Mouse (Mus musculus): ENCODE measurements around the gene Sytl3.
A peak's percentile ranks its signal among the peaks of the same experiment; 100 is the strongest.

Gene Sytl3

GRCm38 (mm10) chr17:6744871-6745270 is 86.0 kb downstream of the Sytl3 start:
- H3K36me3 ChIP-seq (ENCODE audit: control insufficient read depth, insufficient read depth, low read length, poor library complexity, severe bottlenecking): peaks cover 49% of the 10 kb centered on the region
- no peaks in the 10 kb centered on the region for H3K27me3 ChIP-seq (ENCODE audit: control insufficient read depth, insufficient read depth, low read length, poor library complexity, severe bottlenecking)
- DNase-seq (ENCODE audit: low read depth, low spot score): no peak

DNA sequence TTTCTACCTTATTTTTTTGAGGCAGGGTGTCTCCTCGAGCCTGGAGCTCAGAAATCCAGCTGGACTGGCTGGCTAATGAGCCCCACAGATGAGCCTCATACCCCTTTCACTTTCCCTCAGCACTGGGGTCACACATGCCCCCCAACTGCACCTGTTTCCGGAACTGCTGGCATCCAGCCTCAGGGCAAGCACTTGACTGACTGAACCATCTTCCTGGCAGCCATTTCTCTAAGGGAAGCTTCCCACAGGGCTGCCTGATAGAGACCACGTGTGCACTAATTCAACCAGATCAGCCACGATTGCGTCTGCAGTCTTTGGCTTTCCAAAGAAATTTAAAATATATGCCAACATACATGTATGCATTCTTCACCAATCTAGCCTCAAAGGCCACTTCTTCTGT is 86.6 kb downstream of the Sytl3 start:
- Histone ChIP-seq H3K27me3 (ENCODE audit: control insufficient read depth, insufficient read depth, low read length, poor library complexity, severe bottlenecking) (no peaks in the 10 kb centered on the region), H3K36me3 (ENCODE audit: control insufficient read depth, insufficient read depth, low read length, poor library complexity, severe bottlenecking) (peaks cover 50% of the 10 kb centered on the region)
- no peak for DNase-seq (ENCODE audit: low read depth, low spot score)

- H3K27me3 ChIP-seq (ENCODE audit: control insufficient read depth, insufficient read depth, low read length, poor library complexity, severe bottlenecking): no peaks in the 10 kb centered on the region
- peak; percentile 50 for DNase-seq (ENCODE audit: low read depth, low spot score)
These were observed 87.1 kb downstream of the Sytl3 start for GRCm38 (mm10) chr17:6745975-6746374.

DNA sequence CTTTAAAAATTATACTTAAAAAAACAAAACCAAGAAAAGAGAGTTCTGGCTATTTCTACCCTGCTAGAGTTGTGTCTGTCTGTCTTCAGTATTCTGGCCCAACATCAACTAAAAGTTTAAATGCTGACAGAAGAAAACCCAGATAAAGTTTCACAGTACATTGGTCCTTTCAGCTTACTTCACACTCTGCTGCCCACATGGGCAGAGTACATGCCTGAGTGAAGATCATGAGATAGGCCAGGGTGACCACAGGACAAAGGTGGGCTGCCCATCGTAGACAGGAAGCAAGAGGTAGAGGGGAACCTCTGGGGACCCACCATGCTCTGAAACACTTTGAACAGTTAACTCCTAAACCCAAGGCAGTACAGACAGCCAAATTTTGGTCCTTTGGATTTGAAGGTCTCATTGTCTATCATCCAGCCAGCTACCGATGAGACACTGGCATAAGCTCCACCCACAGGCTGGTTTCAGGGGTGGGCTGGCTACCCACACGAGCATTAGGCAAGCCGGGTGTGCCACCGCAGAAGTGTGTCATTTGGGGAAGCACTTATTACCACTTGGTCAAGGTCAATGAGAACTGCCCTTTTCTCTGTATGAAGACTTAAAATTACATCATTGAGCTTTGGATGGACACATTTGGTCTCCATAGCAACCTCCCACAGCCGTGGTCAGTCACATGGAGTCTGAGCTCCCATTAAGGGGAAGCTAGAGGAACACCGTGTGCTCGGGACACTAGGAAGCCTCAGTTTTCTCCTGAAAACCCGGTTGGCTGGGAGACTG is 87.7 kb downstream of the Sytl3 start:
- peaks cover 49% of the 10 kb centered on the region for H3K36me3 ChIP-seq (ENCODE audit: control insufficient read depth, insufficient read depth, low read length, poor library complexity, severe bottlenecking)
- peak; percentile 70 for DNase-seq (ENCODE audit: low read depth, low spot score)
- no peaks in the 10 kb centered on the region for H3K27me3 ChIP-seq (ENCODE audit: control insufficient read depth, insufficient read depth, low read length, poor library complexity, severe bottlenecking)

More at GRCm38 (mm10) chr17:6745975-6746374, 87.1 kb downstream of the Sytl3 start:
- H3K36me3 ChIP-seq (ENCODE audit: control insufficient read depth, insufficient read depth, low read length, poor library complexity, severe bottlenecking): peaks cover 48% of the 10 kb centered on the region

DNA sequence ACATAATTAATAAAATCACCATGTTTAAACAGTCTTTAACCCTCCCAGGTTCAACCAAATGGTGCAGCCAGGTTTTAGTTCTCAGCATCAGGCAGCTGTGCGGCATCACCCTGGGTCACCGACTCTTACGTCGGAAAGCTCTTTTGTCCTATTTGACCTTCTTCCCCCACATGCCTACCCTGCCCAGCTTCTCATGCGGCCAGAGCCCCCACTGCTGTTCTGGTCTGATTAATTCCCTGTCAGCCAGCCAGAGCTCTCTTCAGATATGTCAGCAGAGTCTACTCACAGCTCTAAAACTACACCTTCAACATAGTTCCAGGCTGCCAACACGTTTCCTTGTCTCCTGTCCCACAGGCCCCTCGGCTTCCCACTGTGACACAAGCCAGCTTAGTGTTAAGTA is 88.6 kb downstream of the Sytl3 start:
- H3K36me3 ChIP-seq (ENCODE audit: control insufficient read depth, insufficient read depth, low read length, poor library complexity, severe bottlenecking): peaks cover 47% of the 10 kb centered on the region
- no peaks in the 10 kb centered on the region for H3K27me3 ChIP-seq (ENCODE audit: control insufficient read depth, insufficient read depth, low read length, poor library complexity, severe bottlenecking)
- no peak for DNase-seq (ENCODE audit: low read depth, low spot score)

- no peak for DNase-seq (ENCODE audit: low read depth, low spot score)
- Histone ChIP-seq H3K36me3 (ENCODE audit: control insufficient read depth, insufficient read depth, low read length, poor library complexity, severe bottlenecking) (peaks cover 46% of the 10 kb centered on the region), H3K27me3 (ENCODE audit: control insufficient read depth, insufficient read depth, low read length, poor library complexity, severe bottlenecking) (no peaks in the 10 kb centered on the region)
These were observed 90.0 kb downstream of the Sytl3 start for GRCm38 (mm10) chr17:6748779-6749464.

GRCm38 (mm10) chr17:6751221-6751859 is 92.4 kb downstream of the Sytl3 start:
- DNase-seq (ENCODE audit: low read depth, low spot score): no peak
- H3K36me3 ChIP-seq (ENCODE audit: control insufficient read depth, insufficient read depth, low read length, poor library complexity, severe bottlenecking): peaks cover 43% of the 10 kb centered on the region
- H3K27me3 ChIP-seq (ENCODE audit: control insufficient read depth, insufficient read depth, low read length, poor library complexity, severe bottlenecking): no peaks in the 10 kb centered on the region

- H3K36me3 ChIP-seq (ENCODE audit: control insufficient read depth, insufficient read depth, low read length, poor library complexity, severe bottlenecking): peaks cover 43% of the 10 kb centered on the region
- H3K27me3 ChIP-seq (ENCODE audit: control insufficient read depth, insufficient read depth, low read length, poor library complexity, severe bottlenecking): no peaks in the 10 kb centered on the region
- no peak for DNase-seq (ENCODE audit: low read depth, low spot score)
These were observed 93.5 kb downstream of the Sytl3 start for GRCm38 (mm10) chr17:6752375-6752774.

- DNase-seq (ENCODE audit: low read depth, low spot score): no peak
- no peaks in the 10 kb centered on the region for H3K27me3 ChIP-seq (ENCODE audit: control insufficient read depth, insufficient read depth, low read length, poor library complexity, severe bottlenecking)
- peaks cover 45% of the 10 kb centered on the region for H3K36me3 ChIP-seq (ENCODE audit: control insufficient read depth, insufficient read depth, low read length, poor library complexity, severe bottlenecking)
These were observed 96.3 kb downstream of the Sytl3 start for GRCm38 (mm10) chr17:6755176-6755575.

DNA sequence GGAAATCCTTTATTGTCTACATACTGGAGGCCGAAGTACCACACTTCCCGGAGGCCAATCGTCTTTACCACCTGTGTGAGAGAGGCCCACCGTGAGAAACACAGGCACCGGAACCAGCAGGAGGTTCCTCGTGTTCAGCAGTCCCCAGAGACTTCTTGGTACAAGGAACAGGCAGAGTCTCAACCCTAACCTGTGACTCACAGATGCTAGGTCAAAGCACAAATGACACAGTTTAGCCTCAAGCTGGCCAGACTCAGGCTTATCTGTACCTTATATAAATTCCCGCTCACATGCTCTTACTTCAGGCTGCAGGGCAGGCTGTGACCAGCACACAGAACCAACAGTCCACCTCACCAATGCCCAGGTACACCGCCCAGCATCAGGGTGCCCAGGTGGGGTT is 97.0 kb downstream of the Sytl3 start:
- Histone ChIP-seq H3K27me3 (ENCODE audit: control insufficient read depth, insufficient read depth, low read length, poor library complexity, severe bottlenecking) (no peaks in the 10 kb centered on the region), H3K36me3 (ENCODE audit: control insufficient read depth, insufficient read depth, low read length, poor library complexity, severe bottlenecking) (peaks cover 43% of the 10 kb centered on the region)
- no peak for DNase-seq (ENCODE audit: low read depth, low spot score)

GRCm38 (mm10) chr17:6757902-6758301 is 99.0 kb downstream of the Sytl3 start:
- Histone ChIP-seq H3K36me3 (ENCODE audit: control insufficient read depth, insufficient read depth, low read length, poor library complexity, severe bottlenecking) (peaks cover 34% of the 10 kb centered on the region), H3K27me3 (ENCODE audit: control insufficient read depth, insufficient read depth, low read length, poor library complexity, severe bottlenecking) (no peaks in the 10 kb centered on the region)
- no peak for DNase-seq (ENCODE audit: low read depth, low spot score)

DNA sequence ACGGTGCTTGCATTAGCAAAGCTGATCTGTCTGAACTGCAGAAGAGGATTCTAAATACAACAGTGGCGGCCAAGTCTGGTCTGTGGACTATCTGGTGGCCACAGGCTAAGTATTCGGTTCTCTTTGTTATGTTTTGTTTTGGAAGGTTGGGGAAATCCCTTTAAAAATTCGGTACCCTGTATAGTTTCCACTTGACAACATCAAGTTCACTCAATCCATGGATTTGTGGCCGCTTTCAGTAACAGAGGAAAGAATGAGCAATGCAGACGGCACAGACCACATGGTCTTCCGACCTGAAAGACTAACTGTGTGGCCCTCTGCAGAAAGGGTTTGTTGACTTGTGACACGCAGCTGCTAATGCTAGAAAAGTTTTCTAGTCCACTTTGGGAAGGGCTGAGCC is 100.0 kb downstream of the Sytl3 start:
- no peak for DNase-seq (ENCODE audit: low read depth, low spot score)
- H3K36me3 ChIP-seq (ENCODE audit: control insufficient read depth, insufficient read depth, low read length, poor library complexity, severe bottlenecking): peaks cover 30% of the 10 kb centered on the region
- H3K27me3 ChIP-seq (ENCODE audit: control insufficient read depth, insufficient read depth, low read length, poor library complexity, severe bottlenecking): no peaks in the 10 kb centered on the region

DNA sequence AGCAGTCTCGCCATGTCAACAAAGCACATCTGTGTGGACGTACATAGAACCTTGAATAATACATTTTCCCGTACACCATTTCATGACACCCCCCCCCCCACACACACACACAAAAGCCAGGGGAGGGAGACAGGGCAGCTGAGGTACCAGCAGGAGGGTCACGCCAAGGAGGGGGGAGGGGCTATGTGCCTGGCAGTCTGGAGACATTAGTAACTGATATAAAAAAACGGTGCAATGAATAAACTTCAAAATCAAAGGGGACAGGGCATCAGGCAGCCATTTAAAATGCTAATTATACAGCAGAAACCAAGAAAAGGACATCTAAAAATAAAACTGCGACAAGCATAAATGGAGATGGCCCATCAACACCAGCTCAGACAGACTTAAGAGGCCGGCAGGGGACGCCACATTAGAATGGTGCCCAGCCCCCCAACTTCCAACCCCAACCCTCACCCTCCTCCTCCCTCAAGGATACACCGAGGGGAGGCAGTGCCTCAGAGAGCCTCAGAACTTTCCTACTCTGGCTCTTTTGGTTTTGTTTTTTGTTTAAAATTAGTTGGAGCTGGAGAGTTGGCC is 100.9 kb downstream of the Sytl3 start:
- Histone ChIP-seq H3K27me3 (ENCODE audit: control insufficient read depth, insufficient read depth, low read length, poor library complexity, severe bottlenecking) (no peaks in the 10 kb centered on the region), H3K36me3 (ENCODE audit: control insufficient read depth, insufficient read depth, low read length, poor library complexity, severe bottlenecking) (peaks cover 29% of the 10 kb centered on the region)
- DNase-seq (ENCODE audit: low read depth, low spot score): no peak

DNA sequence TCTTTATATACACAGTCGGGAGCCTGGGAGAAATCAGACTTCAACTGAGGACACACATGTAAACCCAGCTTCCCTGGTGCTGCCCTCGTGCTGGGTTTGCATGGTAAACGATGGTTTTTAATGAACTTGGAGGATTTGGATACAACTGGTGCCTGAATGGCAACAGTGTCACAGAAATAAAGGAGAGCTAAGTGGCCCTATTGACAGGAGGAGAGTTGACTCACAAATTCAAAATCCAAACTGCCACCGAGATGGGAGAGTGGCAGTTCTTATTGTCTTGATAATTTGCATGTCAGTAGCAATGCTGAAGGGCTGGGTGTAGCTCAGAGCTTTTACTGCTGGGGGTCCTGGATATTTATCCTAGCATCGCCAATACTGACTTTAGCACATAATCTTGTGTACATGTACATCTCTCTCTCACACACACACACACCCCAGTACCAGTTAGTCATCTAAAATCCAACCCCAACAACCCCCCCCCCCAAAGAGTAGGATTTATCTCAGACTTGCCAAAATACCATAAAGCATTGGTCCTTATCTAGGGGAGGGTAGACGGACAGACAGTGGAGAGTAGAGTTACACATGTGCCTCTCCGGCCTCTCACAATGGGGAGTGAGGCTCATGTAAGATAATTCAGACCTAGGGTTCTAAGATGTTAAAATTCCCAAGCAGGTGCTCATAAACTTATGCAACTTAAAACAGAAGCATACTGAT is 104.8 kb downstream of the Sytl3 start:
- H3K36me3 ChIP-seq (ENCODE audit: control insufficient read depth, insufficient read depth, low read length, poor library complexity, severe bottlenecking): peaks cover 8% of the 10 kb centered on the region

More for the DNA sequence above, 104.8 kb downstream of the Sytl3 start:
- no peaks in the 10 kb centered on the region for H3K27me3 ChIP-seq (ENCODE audit: control insufficient read depth, insufficient read depth, low read length, poor library complexity, severe bottlenecking)
- DNase-seq (ENCODE audit: low read depth, low spot score): no peak

Measured in splenic B cell, adult 2 months (primary cell).